Mouse (Mus musculus): ENCODE results near the gene Pfn4. TPM values are rescaled to one million over a fixed set of nuclear protein-coding genes. Genes with fewer than 3 reads are reported as not detected.
"Not testable (repeated sequence)": the region's sequence is repeated elsewhere in the genome, so short reads cannot be mapped to it uniquely, and the experiment has no call there.

Pfn4 gene
- polyA plus RNA-seq, 1 experiment from 2014 or later: 3.3 TPM

DNA sequence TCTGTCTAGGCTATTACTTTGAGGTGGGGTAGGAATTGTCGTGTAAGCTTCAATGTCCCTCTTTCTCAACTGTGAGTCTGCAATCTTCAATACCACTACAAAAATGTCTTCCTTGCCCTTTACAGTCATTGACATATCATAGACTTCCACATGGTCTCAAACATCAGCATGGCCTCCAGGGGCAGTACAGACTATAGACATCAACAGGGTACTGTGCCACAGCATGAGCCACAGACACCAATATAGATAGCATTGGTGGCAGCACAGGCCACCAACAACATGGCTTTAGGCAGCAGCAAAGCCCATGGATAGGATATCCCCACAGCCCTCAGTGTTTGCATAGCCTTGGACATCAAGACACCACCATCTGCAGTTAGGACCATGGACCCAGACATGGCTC, 12.4 kb downstream of the Pfn4 start:
- H3K9ac ChIP-seq (ENCODE audit: low read length): no peak overlapping the region
- H3K36me3 ChIP-seq (ENCODE audit: control insufficient read depth, insufficient read depth, low read length): no peaks in the 10 kb centered on the region
- H3K4me2 ChIP-seq (ENCODE audit: low read length): no peak overlapping the region
- H3K27me3 ChIP-seq (replicated peaks; ENCODE audit: control insufficient read depth, insufficient read depth, low read length): no peaks in the 10 kb centered on the region
- DNase-seq (ENCODE audit: low spot score): no peak
- no peaks in the 10 kb centered on the region for H3K9me3 ChIP-seq (ENCODE audit: control insufficient read depth, low read length)
- WGBS: 84% methylated on average over 1 of the region's 1 CpGs
- H3K27ac ChIP-seq (ENCODE audit: low read depth): no peak overlapping the region
- no peaks in the 10 kb centered on the region for H3K4me1 ChIP-seq (replicated peaks; ENCODE audit: control insufficient read depth, insufficient read depth, low read length)
- no peak for ATAC-seq (replicated peaks; ENCODE audit: low FRiP score, low TSS enrichment, low read depth)
- no peak overlapping the region for H3K4me3 ChIP-seq (ENCODE audit: low read depth, low read length)

DNA sequence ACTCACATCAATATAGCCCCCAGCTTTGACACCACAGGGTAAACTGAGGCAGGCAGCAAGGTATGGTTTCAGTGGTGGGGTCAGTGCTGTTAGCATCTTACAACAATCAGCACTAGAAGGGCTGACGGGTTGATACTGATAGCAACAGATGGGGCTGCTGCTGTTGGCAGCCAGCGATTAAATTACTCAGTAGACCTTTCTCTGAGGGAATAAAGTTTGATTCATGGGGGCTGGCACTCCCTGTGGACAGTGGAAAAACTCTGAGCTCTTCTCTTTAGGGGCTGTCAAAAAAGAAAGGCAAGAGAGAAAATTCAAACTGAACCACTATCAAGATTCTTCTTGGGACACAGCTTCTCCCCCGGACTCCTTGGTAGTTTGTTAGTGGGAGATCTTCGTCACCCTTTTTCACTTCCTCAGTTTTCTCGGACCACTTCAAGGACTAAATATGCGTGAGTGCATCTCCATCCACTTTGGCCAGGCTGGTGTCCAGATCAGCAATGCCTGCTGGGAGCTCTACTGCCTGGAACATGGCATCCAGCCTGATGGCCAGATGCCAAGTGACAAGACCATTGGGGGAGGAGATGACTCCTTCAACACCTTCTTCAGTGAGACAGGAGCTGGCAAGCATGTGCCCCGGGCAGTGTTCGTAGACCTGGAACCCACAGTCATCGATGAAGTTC, 13.0 kb downstream of the Pfn4 start:
- not testable (repeated sequence) for ATAC-seq (replicated peaks; ENCODE audit: low FRiP score, low TSS enrichment, low read depth); H3K4me3 ChIP-seq (ENCODE audit: low read depth, low read length); H3K27me3 ChIP-seq (replicated peaks; ENCODE audit: control insufficient read depth, insufficient read depth, low read length); H3K9ac ChIP-seq (ENCODE audit: low read length); H3K4me1 ChIP-seq (replicated peaks; ENCODE audit: control insufficient read depth, insufficient read depth, low read length); H3K27ac ChIP-seq (ENCODE audit: low read depth); DNase-seq (ENCODE audit: low spot score); H3K36me3 ChIP-seq (ENCODE audit: control insufficient read depth, insufficient read depth, low read length); H3K4me2 ChIP-seq (ENCODE audit: low read length); H3K9me3 ChIP-seq (ENCODE audit: control insufficient read depth, low read length)
- WGBS: 89% methylated on average over 9 of the region's 9 CpGs

DNA sequence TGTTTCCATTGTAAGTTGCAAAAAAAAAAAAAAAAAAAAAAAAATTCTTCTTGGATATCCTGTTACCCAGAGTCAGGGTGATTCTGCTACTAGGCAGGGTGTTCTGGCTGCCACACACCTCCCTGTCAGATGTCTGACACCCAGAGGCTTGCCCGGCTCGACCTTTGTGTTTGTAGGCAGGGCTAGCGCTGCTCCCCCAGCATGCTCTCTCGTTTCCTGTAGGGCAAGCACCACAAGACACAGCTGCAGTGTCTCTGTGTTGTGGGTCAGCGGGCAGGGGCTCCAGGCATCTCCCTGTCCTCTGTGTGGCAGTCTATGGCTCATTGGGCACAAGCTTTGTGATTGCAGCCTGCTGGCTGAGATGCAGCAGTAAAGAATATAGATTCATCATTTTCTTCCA, 14.8 kb downstream of the Pfn4 start:
- DNase-seq (ENCODE audit: low spot score) (no peak), ATAC-seq (replicated peaks; ENCODE audit: low FRiP score, low TSS enrichment, low read depth) (no peak)
- Histone ChIP-seq H3K27me3 (replicated peaks; ENCODE audit: control insufficient read depth, insufficient read depth, low read length) (no peaks in the 10 kb centered on the region), H3K4me1 (replicated peaks; ENCODE audit: control insufficient read depth, insufficient read depth, low read length) (no peaks in the 10 kb centered on the region), H3K27ac (ENCODE audit: low read depth) (no peak overlapping the region), H3K4me2 (ENCODE audit: low read length) (no peak overlapping the region), H3K9me3 (ENCODE audit: control insufficient read depth, low read length) (no peaks in the 10 kb centered on the region), H3K4me3 (ENCODE audit: low read depth, low read length) (no peak overlapping the region), H3K36me3 (ENCODE audit: control insufficient read depth, insufficient read depth, low read length) (no peaks in the 10 kb centered on the region), H3K9ac (ENCODE audit: low read length) (no peak overlapping the region)
- 62% methylated on average over 5 of the region's 5 CpGs for WGBS

DNA sequence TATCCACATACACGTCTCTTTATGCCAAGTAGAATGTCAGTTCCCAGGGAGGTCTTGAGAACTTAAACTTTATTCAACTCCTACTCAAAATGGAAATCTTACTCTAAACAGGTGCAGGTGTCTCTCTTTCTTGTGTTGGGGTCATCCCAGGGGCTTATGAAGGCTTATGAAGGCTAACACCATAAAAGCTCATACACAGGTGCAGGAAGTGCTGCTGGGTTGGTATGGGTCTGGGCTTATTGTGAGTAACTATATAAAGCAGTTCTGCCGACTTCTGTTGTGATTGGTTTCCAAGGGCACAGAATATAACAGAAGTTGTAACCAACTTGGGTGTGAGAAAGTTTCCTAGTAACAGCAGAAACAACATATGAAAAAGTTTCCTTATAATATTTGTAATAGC, 15.6 kb downstream of the Pfn4 start:
- Histone ChIP-seq H3K4me3 (ENCODE audit: low read depth, low read length) (no peak overlapping the region), H3K36me3 (ENCODE audit: control insufficient read depth, insufficient read depth, low read length) (no peaks in the 10 kb centered on the region), H3K9me3 (ENCODE audit: control insufficient read depth, low read length) (no peaks in the 10 kb centered on the region), H3K27me3 (replicated peaks; ENCODE audit: control insufficient read depth, insufficient read depth, low read length) (no peaks in the 10 kb centered on the region), H3K4me2 (ENCODE audit: low read length) (no peak overlapping the region), H3K27ac (ENCODE audit: low read depth) (no peak overlapping the region), H3K9ac (ENCODE audit: low read length) (no peak overlapping the region), H3K4me1 (replicated peaks; ENCODE audit: control insufficient read depth, insufficient read depth, low read length) (no peaks in the 10 kb centered on the region)
- ATAC-seq (replicated peaks; ENCODE audit: low FRiP score, low TSS enrichment, low read depth) (no peak), DNase-seq (ENCODE audit: low spot score) (no peak)
- WGBS: 82% methylated on average over 2 of the region's 2 CpGs

DNA sequence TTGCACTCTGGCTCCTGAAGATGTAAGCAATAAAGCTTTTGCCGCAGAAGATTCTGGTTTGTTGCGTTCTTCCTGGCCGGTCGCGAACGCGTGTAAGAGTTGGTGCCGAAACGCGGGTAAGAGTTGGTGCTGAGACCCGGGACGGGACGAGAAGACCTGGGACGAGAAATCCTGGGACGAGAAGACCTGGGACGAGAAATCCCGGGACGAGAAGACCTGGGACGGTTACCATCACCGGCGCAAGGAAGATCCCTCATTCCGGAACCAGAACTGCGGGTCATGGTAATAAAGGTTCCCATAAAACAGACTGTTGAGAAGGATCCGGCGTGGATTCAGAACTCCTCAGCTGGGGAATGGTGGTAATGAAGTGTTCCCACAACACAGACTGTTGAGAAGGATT, 19.3 kb downstream of the Pfn4 start:
- 94% methylated on average over 25 of the region's 25 CpGs for WGBS
- H3K36me3 ChIP-seq (ENCODE audit: control insufficient read depth, insufficient read depth, low read length); H3K27me3 ChIP-seq (replicated peaks; ENCODE audit: control insufficient read depth, insufficient read depth, low read length); H3K9ac ChIP-seq (ENCODE audit: low read length); H3K4me1 ChIP-seq (replicated peaks; ENCODE audit: control insufficient read depth, insufficient read depth, low read length); DNase-seq (ENCODE audit: low spot score); H3K4me2 ChIP-seq (ENCODE audit: low read length); H3K27ac ChIP-seq (ENCODE audit: low read depth); H3K9me3 ChIP-seq (ENCODE audit: control insufficient read depth, low read length); ATAC-seq (replicated peaks; ENCODE audit: low FRiP score, low TSS enrichment, low read depth); H3K4me3 ChIP-seq (ENCODE audit: low read depth, low read length): not testable (repeated sequence)

DNA sequence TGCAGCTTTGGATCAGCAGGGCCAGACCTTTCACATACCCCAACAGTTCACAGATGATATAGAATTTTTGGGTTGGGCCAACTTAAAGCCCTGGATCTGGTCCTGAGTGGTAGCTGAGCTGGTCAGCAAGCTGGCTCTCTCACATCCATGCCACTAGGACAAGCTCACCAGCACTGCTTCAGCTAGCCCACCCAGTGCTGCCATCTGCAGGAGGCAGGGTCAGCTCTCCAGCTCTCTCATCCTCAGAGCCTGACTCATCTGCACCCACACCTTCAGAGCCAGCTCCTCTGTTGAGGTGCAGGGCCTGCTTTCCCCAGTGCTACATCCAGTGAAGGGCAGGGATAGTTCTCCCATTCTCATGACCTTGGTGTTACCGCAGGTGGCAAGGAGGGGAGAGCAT, 24.9 kb downstream of the Pfn4 start:
- H3K4me3 ChIP-seq (ENCODE audit: low read depth, low read length): no peak overlapping the region
- no peak for DNase-seq (ENCODE audit: low spot score)
- no peaks in the 10 kb centered on the region for H3K27me3 ChIP-seq (replicated peaks; ENCODE audit: control insufficient read depth, insufficient read depth, low read length)
- H3K9me3 ChIP-seq (ENCODE audit: control insufficient read depth, low read length): no peaks in the 10 kb centered on the region
- H3K4me1 ChIP-seq (replicated peaks; ENCODE audit: control insufficient read depth, insufficient read depth, low read length): no peaks in the 10 kb centered on the region
- H3K4me2 ChIP-seq (ENCODE audit: low read length): no peak overlapping the region
- no peaks in the 10 kb centered on the region for H3K36me3 ChIP-seq (ENCODE audit: control insufficient read depth, insufficient read depth, low read length)
- no peak overlapping the region for H3K27ac ChIP-seq (ENCODE audit: low read depth)
- no peak overlapping the region for H3K9ac ChIP-seq (ENCODE audit: low read length)
- ATAC-seq (replicated peaks; ENCODE audit: low FRiP score, low TSS enrichment, low read depth): no peak
- 53% methylated on average over 1 of the region's 1 CpGs for WGBS

DNA sequence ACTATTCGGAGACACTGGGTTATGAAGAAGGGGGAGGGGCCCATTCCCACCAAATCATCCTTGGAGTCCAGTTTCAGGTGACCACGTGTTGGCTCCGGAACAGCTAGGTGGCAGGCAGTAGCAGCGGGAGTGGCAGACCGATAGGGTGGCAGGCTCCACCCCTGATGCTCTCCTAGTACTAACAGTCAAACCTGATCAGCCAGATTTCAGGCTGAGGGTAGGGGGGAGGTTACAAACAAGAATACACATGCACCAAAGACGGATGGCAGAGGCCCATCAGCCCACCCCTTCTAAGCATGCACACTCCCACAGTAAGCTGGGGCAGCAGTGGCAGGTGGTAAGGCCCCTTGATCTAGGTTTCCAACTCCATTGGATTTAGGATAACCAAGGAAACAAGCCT, 28.6 kb downstream of the Pfn4 start:
- not testable (repeated sequence) for H3K36me3 ChIP-seq (ENCODE audit: control insufficient read depth, insufficient read depth, low read length); H3K9me3 ChIP-seq (ENCODE audit: control insufficient read depth, low read length); H3K9ac ChIP-seq (ENCODE audit: low read length); H3K27ac ChIP-seq (ENCODE audit: low read depth); H3K4me1 ChIP-seq (replicated peaks; ENCODE audit: control insufficient read depth, insufficient read depth, low read length); H3K4me2 ChIP-seq (ENCODE audit: low read length); H3K27me3 ChIP-seq (replicated peaks; ENCODE audit: control insufficient read depth, insufficient read depth, low read length); H3K4me3 ChIP-seq (ENCODE audit: low read depth, low read length); DNase-seq (ENCODE audit: low spot score); ATAC-seq (replicated peaks; ENCODE audit: low FRiP score, low TSS enrichment, low read depth)
- WGBS: 67% methylated on average over 6 of the region's 6 CpGs

DNA sequence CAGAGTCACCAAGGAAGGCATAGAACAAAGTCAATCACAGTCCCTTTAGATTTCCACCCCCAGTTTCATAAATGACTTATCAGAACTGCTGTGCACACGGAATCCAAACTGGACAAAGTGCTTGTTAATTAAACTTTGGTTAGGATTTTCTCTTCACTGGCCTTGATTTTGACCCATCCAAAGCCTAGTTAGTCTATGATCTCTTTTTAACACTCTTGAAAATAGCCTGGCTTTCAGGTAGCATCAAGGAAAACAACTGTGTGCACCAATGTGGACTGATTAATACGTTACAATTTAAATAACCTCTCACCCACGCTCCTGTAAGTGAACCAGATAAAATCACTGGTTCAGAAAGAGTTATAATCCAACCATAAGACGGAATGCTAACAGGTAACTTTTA, 42.2 kb downstream of the Pfn4 start:
- DNase-seq (ENCODE audit: low spot score): no peak
- Histone ChIP-seq H3K4me1 (replicated peaks; ENCODE audit: control insufficient read depth, insufficient read depth, low read length) (0 out of 2 replicates have a peak, but pooled peaks cover 5% of the 10 kb centered on the region), H3K9me3 (ENCODE audit: control insufficient read depth, low read length) (peaks cover 3% of the 10 kb centered on the region; the same call in 1 of the 2 replicates), H3K36me3 (ENCODE audit: control insufficient read depth, insufficient read depth, low read length) (no peaks in the 10 kb centered on the region), H3K27ac (ENCODE audit: low read depth) (no peak overlapping the region), H3K27me3 (replicated peaks; ENCODE audit: control insufficient read depth, insufficient read depth, low read length) (no peaks in the 10 kb centered on the region), H3K4me2 (ENCODE audit: low read length) (no peak overlapping the region), H3K9ac (ENCODE audit: low read length) (no peak overlapping the region), H3K4me3 (ENCODE audit: low read depth, low read length) (no peak overlapping the region)
- 79% methylated on average over 4 of the region's 4 CpGs for WGBS
- no peak for ATAC-seq (replicated peaks; ENCODE audit: low FRiP score, low TSS enrichment, low read depth)

DNA sequence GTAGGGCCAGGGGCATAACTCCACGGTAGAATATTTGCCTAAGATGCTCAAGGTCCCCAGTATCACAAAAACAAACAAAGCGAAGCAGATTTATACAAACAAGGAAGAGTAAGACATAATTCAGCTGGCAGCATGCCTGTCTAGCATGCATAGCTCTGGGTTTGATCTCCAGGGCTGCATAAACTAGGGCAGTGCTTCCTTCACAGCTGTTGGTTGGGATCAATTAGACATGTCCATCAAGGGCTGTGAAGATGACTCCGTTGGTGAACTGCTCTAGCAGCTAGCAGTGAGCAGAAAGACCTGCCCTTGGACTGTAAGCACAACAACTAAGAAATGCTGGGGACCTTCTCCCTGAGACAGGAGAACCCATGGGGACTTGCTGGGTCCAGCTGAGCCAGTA, 42.9 kb downstream of the Pfn4 start:
- Histone ChIP-seq H3K4me3 (ENCODE audit: low read depth, low read length) (no peak overlapping the region), H3K27ac (ENCODE audit: low read depth) (no peak overlapping the region)

More for the DNA sequence above, 42.9 kb downstream of the Pfn4 start:
- DNase-seq (ENCODE audit: low spot score) (no peak), ATAC-seq (replicated peaks; ENCODE audit: low FRiP score, low TSS enrichment, low read depth) (no peak; the same call in 1 of the 2 replicates)
- WGBS: 35% methylated on average over 3 of the region's 3 CpGs
- Histone ChIP-seq H3K27me3 (replicated peaks; ENCODE audit: control insufficient read depth, insufficient read depth, low read length) (no peaks in the 10 kb centered on the region), H3K9ac (ENCODE audit: low read length) (no peak overlapping the region), H3K4me1 (replicated peaks; ENCODE audit: control insufficient read depth, insufficient read depth, low read length) (0 out of 2 replicates have a peak, but pooled peaks cover 9% of the 10 kb centered on the region), H3K36me3 (ENCODE audit: control insufficient read depth, insufficient read depth, low read length) (no peaks in the 10 kb centered on the region), H3K4me2 (ENCODE audit: low read length) (no peak overlapping the region), H3K9me3 (ENCODE audit: control insufficient read depth, low read length) (peaks cover 3% of the 10 kb centered on the region; the same call in 1 of the 2 replicates)

Measured in intestine, embryonic 14.5 days (tissue).